Mouse (Mus musculus) heart, adult 11 months (tissue): ENCODE results near the gene Ndufv1.
"Not testable (repeated sequence)": the region's sequence is repeated elsewhere in the genome, so short reads cannot be mapped to it uniquely, and the experiment has no call there.

ENCODE experiments used
- DNase-seq: peaks from one replicate; pipeline ENCODE4 v3.0.0; 2022

Gene Ndufv1

GRCm38 (mm10) chr19:4041500-4041899 lies 28.9 kb upstream of the Ndufv1 start:
- peak; percentile 92 for DNase-seq

- DNase-seq = not testable (repeated sequence)
Observed at GRCm38 (mm10) chr19:4040941-4041340, 28.3 kb upstream of the Ndufv1 start.

GRCm38 (mm10) chr19:4037788-4038232 lies 25.2 kb upstream of the Ndufv1 start, which contains the start of gene Gstp1:
Gene Gstp1 (minus strand): TSS chr19:4037985.
- peak; percentile 99 for DNase-seq

GRCm38 (mm10) chr19:4037154-4037787 lies 24.7 kb upstream of the Ndufv1 start:
- DNase-seq = not testable (repeated sequence)

- no peak for DNase-seq
Observed at GRCm38 (mm10) chr19:4036327-4037045, 23.9 kb upstream of the Ndufv1 start.

GRCm38 (mm10) chr19:4033742-4034141 lies 21.1 kb upstream of the Ndufv1 start:
- DNase-seq = no peak

- no peak for DNase-seq
Observed at GRCm38 (mm10) chr19:4033298-4033697, 20.7 kb upstream of the Ndufv1 start.

GRCm38 (mm10) chr19:4032668-4033067 lies 20.1 kb upstream of the Ndufv1 start:
- no peak for DNase-seq

GRCm38 (mm10) chr19:4027576-4027975 lies 15.0 kb upstream of the Ndufv1 start:
- no peak for DNase-seq

- DNase-seq = no peak
Observed at GRCm38 (mm10) chr19:4023185-4023584, 10.6 kb upstream of the Ndufv1 start.

- peak; percentile 98 for DNase-seq
Observed at GRCm38 (mm10) chr19:4018743-4019583, 6.4 kb upstream of the Ndufv1 start.

- no peak for DNase-seq
Observed at GRCm38 (mm10) chr19:4017921-4018587, 5.4 kb upstream of the Ndufv1 start.

- peak; percentile 86 for DNase-seq
Observed at GRCm38 (mm10) chr19:4015635-4016034, 3.0 kb upstream of the Ndufv1 start.

- peak; percentile 90 for DNase-seq
Observed at GRCm38 (mm10) chr19:4014802-4015201, 2.2 kb upstream of the Ndufv1 start.

- no peak for DNase-seq
Observed at GRCm38 (mm10) chr19:4013066-4013465, 460 bp upstream of the Ndufv1 start.

GRCm38 (mm10) chr19:4011086-4011485 lies 1.5 kb downstream of the Ndufv1 start:
- DNase-seq = peak; percentile 91

- peak; percentile 88 for DNase-seq
Observed at GRCm38 (mm10) chr19:4005971-4006370, 6.6 kb downstream of the Ndufv1 start.

GRCm38 (mm10) chr19:4005091-4005490 lies 7.5 kb downstream of the Ndufv1 start:
- DNase-seq = peak; percentile 94

GRCm38 (mm10) chr19:4004331-4004730 lies 8.3 kb downstream of the Ndufv1 start:
- peak; percentile 95 for DNase-seq

- peak; percentile 91 for DNase-seq
Observed at GRCm38 (mm10) chr19:4003641-4004040, 9.0 kb downstream of the Ndufv1 start.

GRCm38 (mm10) chr19:4003112-4003511 lies 9.5 kb downstream of the Ndufv1 start, which contains the start of gene Doc2g:
Gene Doc2g (plus strand): TSS chr19:4003313.
- DNase-seq = peak; percentile 97

- peak; percentile 93 for DNase-seq
Observed at GRCm38 (mm10) chr19:4001752-4002151, 10.9 kb downstream of the Ndufv1 start.
